Mouse (Mus musculus) layer of hippocampus, adult 2 months (tissue): ENCODE results near the gene Sstr2. TPM values are rescaled to one million over a fixed set of nuclear protein-coding genes. Genes with fewer than 3 reads are reported as not detected.
A peak's percentile ranks its signal among the peaks of the same experiment; 100 is the strongest.

ENCODE experiments used
- DNase-seq, 2 experiments: peaks; one replicate each; pipeline ENCODE4 v3.0.0; 2022; ENCODE audit warnings: low spot score in 2 of 2
- H3K27ac ChIP-seq: fragments of 200-600 bp; 2 replicates; pipeline ENCODE4 v1.8.1; 2022
- H3K4me3 ChIP-seq: fragments of 200-600 bp; 2 replicates; pipeline ENCODE4 v1.8.1; 2022; ENCODE audit warnings: mild to moderate bottlenecking
- CTCF ChIP-seq: fragments of 200-600 bp; conservative IDR thresholded peaks from 2 replicates; pipeline ENCODE4 v1.8.1; 2022; ENCODE audit warnings: antibody characterized with exemption, mild to moderate bottlenecking, moderate library complexity
- total RNA-seq, 2 experiments: library from RNA; stranded (reverse); gene quantifications; 2 replicates each; pipeline ENCODE4 v1.2.3; 2021

The Sstr2 gene
- total RNA-seq, 2 experiments from 2014 or later, result 22.0 to 23.2 TPM

DNA sequence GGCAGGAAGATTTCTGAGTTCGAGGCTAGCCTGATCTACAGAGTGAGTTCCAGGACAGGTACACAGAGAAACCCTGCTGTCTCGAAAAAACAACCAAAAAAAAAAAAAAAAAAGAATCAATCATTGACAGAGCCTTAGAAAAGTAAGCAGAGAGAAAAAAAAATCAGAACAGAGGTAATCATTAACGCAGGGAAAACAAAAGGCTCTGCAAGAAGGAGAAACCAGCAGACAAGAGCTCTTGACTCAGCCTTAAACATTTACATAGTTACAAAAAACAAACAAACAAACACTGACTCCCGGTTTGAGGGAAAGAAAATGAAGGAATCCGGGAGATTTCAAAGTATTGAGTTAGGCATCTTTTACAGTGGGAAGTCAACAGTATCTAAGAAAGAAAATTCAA is 9.6 kb upstream of the Sstr2 start:
- no peak overlapping the region for H3K4me3 ChIP-seq
- no peak for TF ChIP-seq CTCF
- no peak for DNase-seq
- H3K27ac ChIP-seq, result no peak overlapping the region

DNA sequence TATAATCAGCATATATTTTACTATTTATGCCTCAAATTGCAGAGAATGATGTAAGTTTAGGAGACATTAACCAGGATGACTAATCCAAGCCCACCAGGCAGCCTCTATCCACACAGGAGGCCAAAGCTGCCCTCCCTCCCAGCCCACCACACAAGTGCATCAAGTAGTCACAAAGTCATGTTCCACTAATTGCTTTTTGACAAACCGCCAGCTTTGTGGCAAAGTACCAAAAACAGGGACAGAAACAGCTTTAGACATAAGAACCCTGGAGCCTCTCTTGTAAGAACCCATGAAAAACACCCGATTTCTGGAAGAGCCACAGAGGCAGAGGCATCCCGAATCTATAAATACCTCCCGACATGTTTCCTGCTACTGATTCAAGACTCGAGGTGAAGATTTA is 8.9 kb upstream of the Sstr2 start:
- no peak for DNase-seq
- Histone ChIP-seq H3K27ac (no peak overlapping the region), H3K4me3 (no peak overlapping the region)
- TF ChIP-seq CTCF, result no peak

DNA sequence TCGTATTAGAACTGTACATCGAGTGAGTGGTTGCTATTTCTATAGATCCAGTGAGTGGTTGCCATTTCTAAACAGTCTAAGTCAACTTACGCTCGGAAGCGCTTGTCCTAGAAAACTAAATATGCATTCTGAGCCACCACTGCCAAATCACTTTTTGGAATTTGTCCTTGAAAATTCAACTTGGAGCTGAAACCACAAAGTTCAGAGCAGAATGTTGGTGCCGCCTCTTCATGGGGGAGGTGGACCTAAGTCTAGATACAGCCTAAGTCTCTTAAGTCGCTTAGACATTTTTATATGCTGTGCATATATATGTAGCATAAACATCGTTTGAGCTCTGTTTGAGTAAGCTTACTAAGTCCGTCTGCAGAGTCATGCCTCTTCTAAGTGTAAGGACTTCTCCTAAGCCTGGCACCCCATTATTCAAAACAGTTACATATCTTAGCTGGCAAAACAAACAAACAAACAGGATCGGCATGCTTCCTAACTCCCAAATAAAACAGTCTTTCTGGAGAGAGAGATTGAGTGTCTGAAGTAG is 8.0 kb upstream of the Sstr2 start:
- peak overlapping the region; percentile 51; the same call in 1 of the 2 replicates for H3K27ac ChIP-seq
- no peak overlapping the region for H3K4me3 ChIP-seq
- no peak for TF ChIP-seq CTCF
- DNase-seq, result no peak

DNA sequence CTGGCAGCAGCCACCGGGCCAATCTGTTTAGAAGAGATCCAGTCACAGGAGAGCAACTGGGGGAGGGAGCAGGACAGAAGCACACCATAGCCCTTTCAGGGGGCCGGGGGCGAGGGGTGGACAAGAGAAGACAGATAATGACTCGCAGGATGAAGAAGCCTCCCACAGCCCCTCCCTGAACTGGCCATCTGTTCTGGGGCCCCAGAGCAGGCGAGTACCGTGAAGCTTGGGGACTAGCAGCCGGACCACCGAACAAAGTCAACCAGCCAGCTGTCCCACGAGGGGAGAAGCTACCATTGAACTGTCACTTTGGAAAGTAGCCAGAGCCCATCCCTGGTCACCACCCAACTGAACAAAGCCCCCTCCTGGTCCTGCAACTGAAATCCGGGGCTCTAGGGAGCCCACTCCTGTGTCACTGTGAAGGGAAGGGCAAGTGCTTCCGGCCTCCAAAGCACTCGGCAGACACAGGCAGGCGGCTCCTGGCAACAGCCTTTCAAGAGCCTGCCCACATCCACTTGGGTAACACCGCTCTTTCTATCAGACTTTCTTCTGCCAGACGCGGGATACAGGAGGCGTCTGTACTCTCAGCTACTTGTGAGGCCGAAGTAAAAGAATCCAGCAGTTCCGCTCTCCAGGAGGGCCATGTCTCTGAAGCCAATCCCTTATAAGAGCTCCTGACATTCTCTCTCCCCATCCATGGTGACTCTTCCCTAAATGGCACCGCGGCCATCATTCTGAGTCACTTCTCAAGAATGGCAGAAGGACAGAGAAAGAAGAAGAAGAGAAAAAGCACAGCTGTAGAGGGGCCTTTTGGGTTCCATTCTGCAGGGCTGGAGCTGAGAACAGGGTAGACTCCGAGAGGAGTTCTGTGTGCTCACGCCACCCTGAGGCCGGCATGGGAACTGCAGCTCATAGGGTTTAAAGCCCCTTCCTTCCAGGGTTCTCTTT is 7.2 kb upstream of the Sstr2 start:
- H3K27ac ChIP-seq, result peak overlapping the region; percentile 51

DNA sequence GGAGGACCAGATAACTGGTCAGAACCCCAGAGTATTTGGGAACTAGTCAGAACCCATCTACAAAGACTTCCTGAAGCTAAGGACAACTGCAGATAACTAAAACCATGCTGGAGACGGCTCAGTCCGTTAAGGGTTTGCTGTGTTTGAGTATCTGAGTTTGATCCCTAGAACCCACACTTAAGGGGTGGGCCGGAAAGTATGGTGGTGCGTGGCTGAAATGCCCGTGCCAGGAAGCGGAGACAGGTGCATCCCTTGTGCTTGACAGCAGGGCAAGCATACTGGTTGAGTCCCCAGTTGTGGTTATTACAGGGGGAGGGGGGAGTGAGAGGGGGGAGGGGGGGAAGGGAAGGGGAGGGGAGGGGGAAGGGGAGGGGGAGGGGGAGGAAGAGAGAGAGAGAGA is 4.7 kb upstream of the Sstr2 start:
- Histone ChIP-seq H3K27ac (no peak overlapping the region), H3K4me3 (no peak overlapping the region)
- DNase-seq, result no peak
- no peak for TF ChIP-seq CTCF

More for the DNA sequence above, 7.2 kb upstream of the Sstr2 start:
- peak overlapping the region; percentile 6; the same call in 1 of the 2 replicates for H3K4me3 ChIP-seq
- TF ChIP-seq CTCF, result peak; percentile 89
- peak; percentile 54 to 65 for DNase-seq

DNA sequence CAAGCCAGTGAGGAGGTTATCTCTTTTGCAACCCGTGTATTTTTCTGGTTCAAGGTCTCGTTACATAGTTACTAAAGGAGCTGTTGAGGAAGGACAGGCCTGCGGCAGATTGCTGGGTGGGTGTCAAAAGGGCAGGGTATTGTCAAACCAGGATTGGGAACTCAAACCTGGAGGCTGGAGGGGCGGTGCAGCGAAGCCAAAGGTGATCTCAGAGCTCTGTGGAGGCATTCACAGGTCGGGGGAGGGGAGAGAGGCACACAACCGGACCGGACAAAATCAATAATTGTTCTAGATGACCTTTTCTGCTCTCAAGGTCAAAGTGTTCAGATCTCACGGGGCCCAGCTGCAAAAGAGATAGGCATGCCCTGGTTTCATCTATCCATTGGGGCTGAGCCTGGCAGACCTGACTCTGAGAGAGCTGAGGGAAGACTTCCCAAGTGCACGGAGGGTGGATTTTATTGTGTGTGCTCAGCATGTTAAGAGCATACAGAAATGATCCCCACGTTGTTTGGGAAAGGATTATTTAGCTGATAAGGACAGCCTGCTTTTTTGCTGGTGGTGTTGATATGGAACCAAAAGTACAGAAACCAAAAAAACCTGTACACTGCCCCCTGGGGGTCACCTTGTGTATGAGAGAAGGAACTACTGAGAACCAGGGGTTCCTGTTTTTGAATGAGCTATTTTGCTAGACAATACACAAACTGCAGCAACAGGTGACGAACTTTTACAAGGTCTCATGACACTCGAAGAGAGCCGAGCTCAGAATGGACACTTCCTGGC is 1.8 kb upstream of the Sstr2 start:
- H3K4me3 ChIP-seq, result no peak overlapping the region
- peak; percentile 62 to 79 for DNase-seq
- no peak overlapping the region for H3K27ac ChIP-seq
- peak; percentile 84 for TF ChIP-seq CTCF

DNA sequence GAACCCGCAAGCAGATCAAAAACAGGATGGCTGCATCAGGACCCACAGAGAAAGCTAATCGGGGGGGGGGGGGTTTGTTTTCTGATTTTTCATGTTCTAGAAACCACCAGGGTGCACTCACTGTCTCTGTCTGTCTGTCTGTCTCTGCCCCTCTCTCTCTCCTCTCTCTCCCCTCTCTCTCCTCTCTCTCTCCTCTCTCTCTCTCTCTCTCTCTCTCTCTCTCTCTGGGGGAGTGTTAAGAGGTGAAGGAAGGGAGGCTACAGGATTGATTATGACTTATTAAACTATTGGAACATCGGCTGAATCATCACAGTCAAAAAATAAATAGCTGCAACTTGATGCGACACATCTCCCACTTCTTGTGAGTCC is 855 bp upstream of the Sstr2 start:
- Histone ChIP-seq H3K4me3 (peak overlapping the region; percentile 71; the same call in 1 of the 2 replicates), H3K27ac (peak overlapping the region; percentile 89; the same call in 1 of the 2 replicates)
- DNase-seq, result no peak
- no peak for TF ChIP-seq CTCF

DNA sequence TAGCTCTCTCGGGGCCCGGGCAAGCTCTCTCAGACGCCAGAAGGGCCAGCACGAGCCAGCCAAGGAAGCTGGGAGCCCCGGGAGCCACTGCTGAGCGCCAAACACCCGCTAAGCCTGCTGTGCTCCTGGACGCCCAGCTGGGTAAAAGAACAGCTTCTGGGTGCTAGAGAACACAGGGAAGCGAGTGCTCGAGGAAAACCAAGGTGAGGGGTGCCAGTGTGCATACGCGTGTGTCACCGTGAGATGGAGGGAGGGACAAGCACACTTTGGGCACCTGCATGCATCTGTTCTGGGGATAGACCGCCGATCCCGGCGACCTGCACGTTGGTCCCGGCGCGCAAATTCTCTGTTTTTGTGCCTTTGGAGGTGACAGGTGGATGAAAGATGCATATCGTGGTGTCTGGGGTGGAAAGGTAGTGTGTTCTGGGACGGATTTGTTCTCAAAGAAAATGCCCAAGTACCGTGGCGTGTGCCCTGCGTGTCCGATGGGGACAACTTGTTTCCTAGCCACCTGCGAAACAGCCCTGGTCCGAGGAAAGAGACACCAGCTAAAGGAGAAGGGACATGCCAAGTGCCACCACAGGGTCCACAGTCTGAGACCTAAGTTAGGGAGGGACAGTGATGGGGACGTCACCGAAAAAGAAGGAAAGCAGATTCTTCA is 408 bp downstream of the Sstr2 start:
- no peak for TF ChIP-seq CTCF

DNA sequence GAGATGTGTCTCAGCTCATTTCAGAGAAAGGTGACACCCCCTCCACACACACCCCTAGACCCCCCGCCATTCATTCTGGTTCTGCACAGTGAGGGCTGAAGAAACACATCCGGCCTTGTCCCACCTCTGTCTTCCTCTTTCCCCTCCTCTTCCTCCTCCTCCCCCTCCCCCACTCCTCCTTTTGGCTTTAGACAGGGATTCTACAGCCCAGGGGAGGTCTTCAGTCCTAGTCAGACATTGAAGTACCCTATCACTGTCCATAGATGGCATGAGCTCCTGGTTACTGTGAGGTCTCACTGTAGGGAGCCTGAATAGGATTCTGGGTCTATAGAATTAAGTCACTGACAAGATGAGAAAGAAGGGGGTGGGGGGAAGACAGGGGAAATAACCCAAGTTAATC is 1.9 kb downstream of the Sstr2 start:
- Histone ChIP-seq H3K4me3 (peak overlapping the region; percentile 41; the same call in 1 of the 2 replicates), H3K27ac (no peak overlapping the region)
- TF ChIP-seq CTCF, result no peak
- no peak for DNase-seq

More for the DNA sequence above, 408 bp downstream of the Sstr2 start:
- DNase-seq, result no peak
- H3K27ac ChIP-seq, result peak overlapping the region; percentile 89
- peak overlapping the region; percentile 71 for H3K4me3 ChIP-seq

DNA sequence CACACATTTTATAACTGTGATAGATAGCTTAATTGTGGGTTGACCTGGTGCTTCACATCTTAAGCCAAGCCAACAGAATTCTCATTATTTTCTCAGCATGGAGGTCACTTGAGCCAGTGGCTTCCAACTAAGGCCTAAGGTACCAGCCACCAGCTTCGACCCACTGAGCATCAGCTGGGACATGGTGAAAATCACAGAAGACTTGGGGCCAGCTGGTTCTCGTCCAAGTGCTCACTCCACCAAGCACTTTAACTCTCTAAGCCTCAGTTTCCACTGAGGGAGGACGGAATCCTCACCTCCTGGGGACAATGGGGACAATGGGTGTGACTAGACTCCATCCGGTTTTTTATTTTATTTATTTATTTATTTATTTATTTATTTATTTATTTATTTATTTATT is 2.9 kb downstream of the Sstr2 start:
- no peak for TF ChIP-seq CTCF

DNA sequence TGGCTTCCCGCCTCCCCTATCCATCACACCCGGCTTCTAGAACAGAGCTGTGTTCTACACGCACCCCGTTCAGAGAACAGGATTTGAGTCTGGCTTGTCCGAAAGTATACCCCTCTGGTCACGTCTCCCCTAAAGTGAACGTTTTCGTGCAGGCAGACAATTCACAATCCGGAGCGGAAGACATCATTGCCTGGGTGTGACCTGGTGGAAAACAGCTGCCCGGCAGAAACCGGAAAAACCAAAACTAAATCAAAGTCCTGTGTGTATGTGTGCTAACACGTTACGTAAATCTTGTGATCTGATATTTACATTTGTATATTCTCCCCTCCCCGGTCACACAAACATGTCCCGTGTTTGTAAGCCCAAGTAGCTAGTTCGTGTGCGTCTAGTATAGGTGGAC is 6.3 kb downstream of the Sstr2 start:
- Histone ChIP-seq H3K27ac (no peak overlapping the region), H3K4me3 (no peak overlapping the region)
- no peak for TF ChIP-seq CTCF
- DNase-seq, result no peak

More for the DNA sequence above, 2.9 kb downstream of the Sstr2 start:
- Histone ChIP-seq H3K27ac (no peak overlapping the region), H3K4me3 (no peak overlapping the region)
- no peak for DNase-seq

DNA sequence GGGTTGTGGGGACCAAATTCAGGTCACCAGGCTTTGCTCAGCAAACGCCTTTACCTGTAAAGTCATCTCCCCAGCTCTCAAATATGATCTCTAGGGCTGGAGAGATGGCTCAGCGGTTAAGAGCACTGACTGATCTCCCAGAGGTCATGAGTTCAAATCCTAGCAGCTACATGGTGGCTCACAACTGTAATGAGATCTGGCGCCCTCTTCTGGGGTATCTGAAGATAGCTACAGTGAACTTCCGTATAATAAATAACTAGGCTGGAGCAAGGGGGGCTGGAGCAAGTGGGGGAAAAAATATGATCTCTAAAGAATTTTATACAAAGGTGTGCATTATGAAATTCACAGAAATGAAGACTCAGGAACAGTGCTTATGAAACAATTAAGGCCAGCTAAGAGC is 8.6 kb downstream of the Sstr2 start:
- H3K27ac ChIP-seq, result no peak overlapping the region
- DNase-seq, result peak in 1 of 2 experiments; percentile 43
- peak; percentile 77 for TF ChIP-seq CTCF

DNA sequence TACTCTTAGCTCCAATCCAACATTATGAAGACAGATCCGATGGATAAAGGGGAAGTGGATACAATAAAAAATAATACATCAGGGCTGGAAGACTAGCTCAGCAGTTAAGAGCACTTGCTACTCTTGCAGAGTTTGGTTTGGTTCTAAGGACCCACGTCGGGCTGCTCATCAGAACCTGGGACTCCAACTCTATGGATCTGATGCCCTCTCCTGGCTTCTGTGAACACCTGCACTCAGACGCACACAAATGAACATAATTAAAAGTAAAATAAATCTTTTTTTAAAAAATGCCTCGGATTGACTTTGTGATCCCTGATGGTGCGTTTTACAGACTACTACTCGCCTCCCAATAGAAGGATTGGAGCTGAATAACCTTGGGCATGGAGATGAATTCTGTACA is 11.5 kb downstream of the Sstr2 start:
- Histone ChIP-seq H3K4me3 (no peak overlapping the region), H3K27ac (no peak overlapping the region)
- TF ChIP-seq CTCF, result peak; percentile 78
- no peak for DNase-seq

More for the DNA sequence above, 8.6 kb downstream of the Sstr2 start:
- no peak overlapping the region for H3K4me3 ChIP-seq
